ENCODE assay signal across 10 mouse cellular contexts in genomic region chr15:95951497-95951896, GRCm38 (mm10).
DNase-seq lines count a peak whose midpoint lies in the region; ATAC-seq lines count a peak whose summit lies in the region.
"Had no signal": no experiment of that assay in that cellular context is flagged by ENCODE, and none has a peak within 500 bp of the region (broad histone marks: within the 10 kb centered on the region; RNA-seq: fewer than 3 reads in every experiment).

No protein-coding gene starts in this region.

- peaks cover 52% of the 10 kb centered on the region for H3K36me3 ChIP-seq in kidney, embryonic 16.5 days (ENCODE audit: insufficient read depth, low read length)
- peaks cover 54% of the 10 kb centered on the region for H3K36me3 ChIP-seq in kidney, embryonic 14.5 days (ENCODE audit: control insufficient read depth, insufficient read depth, low read length)

- H3K4me1 ChIP-seq in kidney, embryonic 16.5 days (ENCODE audit: insufficient read depth, low read length) = 0 out of 2 replicates have a peak, but pooled peaks cover 11% of the 10 kb centered on the region
- no peaks in the 10 kb centered on the region for H3K4me1 ChIP-seq in kidney, embryonic 14.5 days (ENCODE audit: control insufficient read depth, insufficient read depth, low read length)

- intact Hi-C loops in heart, postnatal 10 days (cut with DNase I) = no loop called here

- no peak overlapping the region for H3K9ac ChIP-seq in kidney, embryonic 16.5 days (replicated peaks; ENCODE audit: low read length)
- no peak overlapping the region for H3K9ac ChIP-seq in kidney, embryonic 14.5 days (ENCODE audit: low read depth, low read length)
- H3K9ac ChIP-seq: liver, embryonic 14.5 days had no signal

- no peak for ATAC-seq in kidney, embryonic 16.5 days (ENCODE audit: low FRiP score, low TSS enrichment)
- no peak for ATAC-seq in kidney, embryonic 14.5 days (ENCODE audit: low FRiP score, low TSS enrichment)

- no peaks in the 10 kb centered on the region for H3K9me3 ChIP-seq in kidney, embryonic 16.5 days (ENCODE audit: low read length)
- no peaks in the 10 kb centered on the region for H3K9me3 ChIP-seq in kidney, embryonic 14.5 days (ENCODE audit: control insufficient read depth, low read length)

- peak; percentile 15 to 17 for DNase-seq in adrenal gland, postnatal 36 days
- no peak for DNase-seq in adrenal gland, postnatal 25 days
- DNase-seq in adipocyte (ENCODE audit: low spot score) = peak; percentile 55
- DNase-seq in heart, postnatal 10 days = peak; percentile 31 to 36
- no peak for DNase-seq in right cerebral cortex, adult 2 months (ENCODE audit: low spot score in 2 of 2)
- DNase-seq in embryo, embryonic 10 days (ENCODE audit: low spot score) = no peak
- DNase-seq: kidney, postnatal 14 days had no signal

- no peak overlapping the region for H3K4me2 ChIP-seq in kidney, embryonic 16.5 days (replicated peaks; ENCODE audit: low read depth, low read length)
- no peak overlapping the region for H3K4me2 ChIP-seq in kidney, embryonic 14.5 days (replicated peaks; ENCODE audit: low read depth, low read length)

- no peak overlapping the region for H3K4me3 ChIP-seq in kidney, embryonic 16.5 days (ENCODE audit: low read length)
- H3K4me3 ChIP-seq in kidney, embryonic 14.5 days (ENCODE audit: low read length) = no peak overlapping the region

- H3K27ac ChIP-seq in kidney, embryonic 16.5 days (ENCODE audit: low read length) = 0 out of 2 replicates have a peak overlapping the region, but pooled peaks have one; percentile 16
- no peak overlapping the region for H3K27ac ChIP-seq in kidney, embryonic 14.5 days (ENCODE audit: low read depth, low read length)
- H3K27ac ChIP-seq: liver, embryonic 14.5 days had no signal

- H3K27me3 ChIP-seq in kidney, embryonic 16.5 days (ENCODE audit: insufficient read depth, low read length) = no peaks in the 10 kb centered on the region
- no peaks in the 10 kb centered on the region for H3K27me3 ChIP-seq in kidney, embryonic 14.5 days (ENCODE audit: control insufficient read depth, insufficient read depth, low read length)

- 70% methylated on average over 5 of the region's 5 CpGs for WGBS in kidney, embryonic 16.5 days
- WGBS in kidney, embryonic 14.5 days = 84% methylated on average over 5 of the region's 5 CpGs

Comparison
In these comparisons a context has a peak if more than half of its experiments do, and no peak if none do; other contexts are left out.
1. DNase-seq: peak in adrenal gland, postnatal 36 days (2 of 2), adipocyte (single experiment) and heart, postnatal 10 days (2 of 2); none in adrenal gland, postnatal 25 days (single experiment), right cerebral cortex, adult 2 months (0 of 2) and embryo, embryonic 10 days (single experiment).